Mouse (Mus musculus): ENCODE data around the gene Bri3. TPM values are rescaled to one million over a fixed set of nuclear protein-coding genes. Genes with fewer than 3 reads are reported as not detected.

Bri3 gene
- polyA plus RNA-seq, 1 experiment from 2014 or later: 313 TPM

GRCm38 (mm10) chr5:144411702-144412101 is 167.5 kb downstream of the Bri3 start:
- Histone ChIP-seq H3K9me3 (ENCODE audit: control insufficient read depth) (no peaks in the 10 kb centered on the region), H3K36me3 (ENCODE audit: control insufficient read depth, insufficient read depth) (no peaks in the 10 kb centered on the region), H3K27ac (ENCODE audit: low read depth, low read length) (no peak overlapping the region), H3K27me3 (replicated peaks; ENCODE audit: control insufficient read depth, insufficient read depth, low read length) (no peaks in the 10 kb centered on the region), H3K4me2 (replicated peaks; ENCODE audit: low read depth) (no peak overlapping the region), H3K4me1 (replicated peaks; ENCODE audit: control insufficient read depth, insufficient read depth, low read length) (no peaks in the 10 kb centered on the region), H3K4me3 (ENCODE audit: low read depth, low read length) (no peak overlapping the region), H3K9ac (ENCODE audit: low read depth, low read length) (no peak overlapping the region)
- TF ChIP-seq CTCF (IDR thresholded peaks at IDR 0.05; ENCODE audit: low read depth): no peak
- ATAC-seq: no peak
- 47% methylated on average over 5 of the region's 5 CpGs for WGBS

- no peak overlapping the region for H3K27ac ChIP-seq (ENCODE audit: low read depth, low read length)
- H3K4me1 ChIP-seq (replicated peaks; ENCODE audit: control insufficient read depth, insufficient read depth, low read length): no peaks in the 10 kb centered on the region
- H3K4me3 ChIP-seq (ENCODE audit: low read depth, low read length): no peak overlapping the region
- no peaks in the 10 kb centered on the region for H3K27me3 ChIP-seq (replicated peaks; ENCODE audit: control insufficient read depth, insufficient read depth, low read length)
- H3K9ac ChIP-seq (ENCODE audit: low read depth, low read length): no peak overlapping the region
- no peak overlapping the region for H3K4me2 ChIP-seq (replicated peaks; ENCODE audit: low read depth)
- H3K36me3 ChIP-seq (ENCODE audit: control insufficient read depth, insufficient read depth): no peaks in the 10 kb centered on the region
- H3K9me3 ChIP-seq (ENCODE audit: control insufficient read depth): no peaks in the 10 kb centered on the region
- 79% methylated on average over 4 of the region's 4 CpGs for WGBS
- TF ChIP-seq CTCF (IDR thresholded peaks at IDR 0.05; ENCODE audit: low read depth): no peak
- ATAC-seq: no peak
Measured at GRCm38 (mm10) chr5:144412781-144413180, 168.5 kb downstream of the Bri3 start.

GRCm38 (mm10) chr5:144418456-144418855 is 174.2 kb downstream of the Bri3 start:
- WGBS: 86% methylated on average over 12 of the region's 12 CpGs
- no peak overlapping the region for H3K4me2 ChIP-seq (replicated peaks; ENCODE audit: low read depth)

GRCm38 (mm10) chr5:144420001-144420400 is 175.8 kb downstream of the Bri3 start:
- 71% methylated on average over 8 of the region's 8 CpGs for WGBS
- Histone ChIP-seq H3K9me3 (ENCODE audit: control insufficient read depth) (no peaks in the 10 kb centered on the region), H3K4me1 (replicated peaks; ENCODE audit: control insufficient read depth, insufficient read depth, low read length) (no peaks in the 10 kb centered on the region), H3K27ac (ENCODE audit: low read depth, low read length) (no peak overlapping the region), H3K36me3 (ENCODE audit: control insufficient read depth, insufficient read depth) (no peaks in the 10 kb centered on the region), H3K4me3 (ENCODE audit: low read depth, low read length) (no peak overlapping the region), H3K4me2 (replicated peaks; ENCODE audit: low read depth) (no peak overlapping the region), H3K9ac (ENCODE audit: low read depth, low read length) (no peak overlapping the region), H3K27me3 (replicated peaks; ENCODE audit: control insufficient read depth, insufficient read depth, low read length) (no peaks in the 10 kb centered on the region)
- no peak for TF ChIP-seq CTCF (IDR thresholded peaks at IDR 0.05; ENCODE audit: low read depth)
- ATAC-seq: no peak

More at GRCm38 (mm10) chr5:144418456-144418855, 174.2 kb downstream of the Bri3 start:
- ATAC-seq: no peak
- no peak for TF ChIP-seq CTCF (IDR thresholded peaks at IDR 0.05; ENCODE audit: low read depth)
- H3K4me1 ChIP-seq (replicated peaks; ENCODE audit: control insufficient read depth, insufficient read depth, low read length): no peaks in the 10 kb centered on the region
- no peaks in the 10 kb centered on the region for H3K9me3 ChIP-seq (ENCODE audit: control insufficient read depth)
- no peak overlapping the region for H3K9ac ChIP-seq (ENCODE audit: low read depth, low read length)
- no peak overlapping the region for H3K4me3 ChIP-seq (ENCODE audit: low read depth, low read length)
- H3K36me3 ChIP-seq (ENCODE audit: control insufficient read depth, insufficient read depth): no peaks in the 10 kb centered on the region
- H3K27me3 ChIP-seq (replicated peaks; ENCODE audit: control insufficient read depth, insufficient read depth, low read length): no peaks in the 10 kb centered on the region
- H3K27ac ChIP-seq (ENCODE audit: low read depth, low read length): no peak overlapping the region

DNA sequence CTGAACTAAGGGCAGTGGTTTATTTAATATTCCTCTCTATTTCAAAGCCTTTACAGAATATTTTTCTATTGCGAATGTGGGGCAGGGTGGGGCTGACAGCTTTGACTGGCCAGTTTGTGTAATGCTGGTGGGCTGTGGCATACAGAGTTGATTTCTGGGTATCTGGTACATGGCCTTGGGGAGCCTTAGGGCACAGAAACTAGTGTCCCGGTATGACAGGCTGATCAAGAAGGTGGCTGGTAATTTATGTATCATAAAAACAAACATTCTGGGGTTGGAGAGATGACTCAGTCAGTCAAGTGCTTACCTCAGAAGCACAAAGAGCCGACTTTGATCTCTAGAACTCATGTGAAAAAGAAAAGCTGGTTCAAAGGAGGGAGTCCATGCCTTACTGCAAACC is 182.5 kb downstream of the Bri3 start:
- Histone ChIP-seq H3K36me3 (ENCODE audit: control insufficient read depth, insufficient read depth) (no peaks in the 10 kb centered on the region), H3K4me3 (ENCODE audit: low read depth, low read length) (no peak overlapping the region), H3K9me3 (ENCODE audit: control insufficient read depth) (no peaks in the 10 kb centered on the region), H3K27me3 (replicated peaks; ENCODE audit: control insufficient read depth, insufficient read depth, low read length) (no peaks in the 10 kb centered on the region), H3K4me1 (replicated peaks; ENCODE audit: control insufficient read depth, insufficient read depth, low read length) (no peaks in the 10 kb centered on the region), H3K27ac (ENCODE audit: low read depth, low read length) (no peak overlapping the region), H3K4me2 (replicated peaks; ENCODE audit: low read depth) (no peak overlapping the region), H3K9ac (ENCODE audit: low read depth, low read length) (no peak overlapping the region)
- TF ChIP-seq CTCF (IDR thresholded peaks at IDR 0.05; ENCODE audit: low read depth): no peak
- ATAC-seq: no peak
- 36% methylated on average over 3 of the region's 3 CpGs for WGBS

DNA sequence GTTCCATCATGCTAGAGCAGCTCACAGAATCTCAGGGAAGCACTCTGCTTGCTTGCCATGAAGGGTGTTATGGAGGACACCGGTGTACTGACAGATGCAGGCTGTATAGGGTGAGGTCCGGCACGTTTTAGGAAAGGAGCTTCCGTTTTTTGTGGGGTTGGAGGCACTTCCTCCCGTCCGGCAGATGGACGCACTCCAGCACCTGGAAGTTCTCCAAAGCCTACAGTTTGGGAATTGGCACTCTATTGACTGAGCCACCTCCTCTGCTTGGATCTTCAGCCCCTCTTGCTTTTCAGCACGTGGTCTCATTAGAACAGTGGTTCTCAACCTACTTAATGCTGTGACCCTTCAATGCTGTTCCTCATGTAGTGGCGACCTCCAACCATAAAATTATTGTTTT is 183.6 kb downstream of the Bri3 start:
- no peak overlapping the region for H3K27ac ChIP-seq (ENCODE audit: low read depth, low read length)
- H3K27me3 ChIP-seq (replicated peaks; ENCODE audit: control insufficient read depth, insufficient read depth, low read length): no peaks in the 10 kb centered on the region
- 67% methylated on average over 9 of the region's 9 CpGs for WGBS
- no peaks in the 10 kb centered on the region for H3K36me3 ChIP-seq (ENCODE audit: control insufficient read depth, insufficient read depth)
- H3K4me2 ChIP-seq (replicated peaks; ENCODE audit: low read depth): no peak overlapping the region
- no peak overlapping the region for H3K4me3 ChIP-seq (ENCODE audit: low read depth, low read length)
- TF ChIP-seq CTCF (IDR thresholded peaks at IDR 0.05; ENCODE audit: low read depth): no peak
- ATAC-seq: no peak
- no peak overlapping the region for H3K9ac ChIP-seq (ENCODE audit: low read depth, low read length)
- H3K4me1 ChIP-seq (replicated peaks; ENCODE audit: control insufficient read depth, insufficient read depth, low read length): no peaks in the 10 kb centered on the region
- H3K9me3 ChIP-seq (ENCODE audit: control insufficient read depth): no peaks in the 10 kb centered on the region

- 74% methylated on average over 6 of the region's 6 CpGs for WGBS
- Histone ChIP-seq H3K9ac (ENCODE audit: low read depth, low read length) (no peak overlapping the region), H3K27me3 (replicated peaks; ENCODE audit: control insufficient read depth, insufficient read depth, low read length) (no peaks in the 10 kb centered on the region), H3K36me3 (ENCODE audit: control insufficient read depth, insufficient read depth) (no peaks in the 10 kb centered on the region), H3K27ac (ENCODE audit: low read depth, low read length) (no peak overlapping the region), H3K4me1 (replicated peaks; ENCODE audit: control insufficient read depth, insufficient read depth, low read length) (no peaks in the 10 kb centered on the region), H3K4me2 (replicated peaks; ENCODE audit: low read depth) (no peak overlapping the region), H3K4me3 (ENCODE audit: low read depth, low read length) (no peak overlapping the region), H3K9me3 (ENCODE audit: control insufficient read depth) (no peaks in the 10 kb centered on the region)
- ATAC-seq: no peak
- TF ChIP-seq CTCF (IDR thresholded peaks at IDR 0.05; ENCODE audit: low read depth): no peak
Measured at GRCm38 (mm10) chr5:144431481-144431880, 187.2 kb downstream of the Bri3 start.

Data from intestine, postnatal 0 days (tissue).